Mouse (Mus musculus) forebrain, embryonic 11.5 days (tissue): ENCODE measurements at regions not wholly inside any gene's neighbourhood (a gene's known extent, or its start where the extent isn't known, plus 50 kb on each side); places are given as distances from the start of the nearest gene placed in this dataset.

Source experiments
- ATAC-seq: fragments of 200-750 bp; cut with Nextera tagmentation; replicated peaks from 2 replicates; pipeline ENCODE4 v1.8.0; 2017; ENCODE audit warnings: moderate TSS enrichment; ENCODE audit not compliant: low FRiP score
- DNase-seq: peaks from one replicate; pipeline ENCODE4 v3.0.0-alpha.2; 2017; ENCODE audit warnings: low spot score
- H3K27ac ChIP-seq: fragments of 300-500 bp; sonication (generic); 2 replicates; pipeline ENCODE4 v1.5.1; 2014; ENCODE audit warnings: low read depth, low read length
- H3K27me3 ChIP-seq: fragments of 300-500 bp; sonication (generic); 2 replicates; pipeline ENCODE4 v1.6.1; 2014; ENCODE audit warnings: mild to moderate bottlenecking, low read length, mixed read lengths; ENCODE audit not compliant: control insufficient read depth, insufficient read depth
- H3K36me3 ChIP-seq: fragments of 300-500 bp; sonication (generic); 2 replicates; pipeline ENCODE4 v1.6.1; 2014; ENCODE audit warnings: mild to moderate bottlenecking, low read length, moderate library complexity, mixed read lengths; ENCODE audit not compliant: control insufficient read depth, insufficient read depth
- H3K4me1 ChIP-seq: fragments of 300-500 bp; sonication (generic); replicated peaks from 2 replicates; pipeline ENCODE4 v1.6.1; 2014; ENCODE audit warnings: low read length, mixed read lengths; ENCODE audit not compliant: control insufficient read depth, insufficient read depth
- H3K4me2 ChIP-seq: fragments of 300-500 bp; sonication (generic); 2 replicates; pipeline ENCODE4 v1.6.1; 2014; ENCODE audit warnings: low read depth, mild to moderate bottlenecking, low read length, moderate library complexity, mixed read lengths; ENCODE audit not compliant: severe bottlenecking
- H3K4me3 ChIP-seq: fragments of 300-500 bp; sonication (generic); 2 replicates; pipeline ENCODE4 v1.5.1; 2014; ENCODE audit warnings: low read depth, low read length
- H3K9ac ChIP-seq: fragments of 300-500 bp; sonication (generic); 2 replicates; pipeline ENCODE4 v1.6.1; 2014; ENCODE audit warnings: low read length
- H3K9me3 ChIP-seq: fragments of 300-500 bp; sonication (generic); 2 replicates; pipeline ENCODE4 v1.6.1; 2016; ENCODE audit warnings: low read length, mixed read lengths; ENCODE audit not compliant: control insufficient read depth
- WGBS: fragments of 180-500 bp; shearing (Covaris S2); extraction: QIAGEN DNeasy Blood & Tissue Kit; methylation state at CpG from one replicate; pipeline ENCODE4 v1.1.7; 2014; 5-methylcytosine and 5-hydroxymethylcytosine counted together

DNA sequence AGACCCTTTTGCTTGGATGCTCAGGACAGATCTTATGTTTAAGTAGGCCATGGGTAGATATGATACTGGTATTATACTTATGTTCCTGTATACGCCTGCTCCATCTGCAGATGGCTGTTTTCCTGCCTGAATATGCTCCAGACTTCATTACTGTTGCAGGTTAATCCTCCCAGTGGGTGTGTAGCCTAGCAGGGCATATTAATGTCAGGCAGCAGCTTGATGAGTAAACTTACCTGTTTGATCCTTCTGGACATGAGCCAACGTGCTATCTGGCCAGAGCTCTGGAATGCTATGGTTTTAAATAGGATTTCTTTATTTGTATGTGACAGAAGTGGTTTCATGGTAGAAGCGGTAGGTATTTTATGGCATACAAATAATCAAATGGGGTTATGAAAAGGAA lies 60.8 kb upstream of the Fam84a start:
- Histone ChIP-seq H3K4me1 (no peaks in the 10 kb centered on the region), H3K36me3 (no peaks in the 10 kb centered on the region), H3K9me3 (no peaks in the 10 kb centered on the region), H3K4me2 (no peak overlapping the region), H3K4me3 (no peak overlapping the region), H3K9ac (no peak overlapping the region), H3K27me3 (no peaks in the 10 kb centered on the region), H3K27ac (no peak overlapping the region)
- 84% methylated on average over 3 of the region's 3 CpGs for WGBS
- DNase-seq, result no peak
- ATAC-seq, result no peak

DNA sequence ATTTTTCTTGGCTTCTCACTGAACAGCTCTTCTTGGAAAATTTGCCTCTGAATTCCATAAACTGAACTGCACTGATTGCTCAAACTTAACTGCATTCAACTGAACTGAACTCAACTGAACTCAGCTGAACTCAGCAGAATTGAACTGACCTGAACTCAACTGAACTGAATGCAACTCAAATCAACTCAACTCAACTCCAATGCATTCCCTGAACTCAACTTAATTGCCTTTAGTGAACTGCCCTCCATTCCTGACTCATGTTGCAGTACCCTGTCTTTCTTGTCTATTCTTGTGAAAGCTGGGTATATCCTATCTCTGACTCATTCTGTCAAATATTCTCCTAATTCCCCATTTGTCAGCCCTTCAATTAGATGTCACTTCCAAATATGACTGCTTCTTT lies 58.0 kb upstream of the Fam84a start:
- Histone ChIP-seq H3K4me1 (no peaks in the 10 kb centered on the region), H3K9me3 (no peaks in the 10 kb centered on the region), H3K36me3 (no peaks in the 10 kb centered on the region), H3K9ac (no peak overlapping the region), H3K4me2 (no peak overlapping the region), H3K27me3 (no peaks in the 10 kb centered on the region), H3K27ac (no peak overlapping the region), H3K4me3 (no peak overlapping the region)
- DNase-seq, result no peak
- ATAC-seq, result no peak

DNA sequence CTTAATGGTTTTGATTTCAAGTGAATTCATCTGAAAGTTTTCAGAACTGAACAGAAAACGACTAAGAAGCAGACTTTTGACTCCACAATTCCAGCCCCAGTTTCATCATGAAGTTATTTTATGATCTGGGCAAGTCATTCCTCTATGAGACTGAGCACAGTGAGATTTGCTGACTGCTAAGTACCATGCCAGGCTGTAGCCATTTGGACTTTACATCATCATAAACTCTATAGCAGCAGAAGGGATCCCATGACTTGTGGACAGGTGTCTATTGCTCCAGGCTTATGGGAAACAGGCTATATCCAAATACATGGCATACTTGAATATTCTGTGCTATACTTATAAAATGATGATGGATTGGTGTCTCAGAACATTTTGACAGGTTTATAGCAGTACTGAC lies 55.4 kb upstream of the Fam84a start:
- no peak overlapping the region for H3K27ac ChIP-seq
- H3K9me3 ChIP-seq, result no peaks in the 10 kb centered on the region
- no peaks in the 10 kb centered on the region for H3K36me3 ChIP-seq
- no peak overlapping the region for H3K9ac ChIP-seq
- ATAC-seq (no peak), DNase-seq (no peak)
- no peak overlapping the region for H3K4me2 ChIP-seq
- WGBS, result 70% methylated on average over 1 of the region's 1 CpGs
- no peaks in the 10 kb centered on the region for H3K27me3 ChIP-seq
- no peaks in the 10 kb centered on the region for H3K4me1 ChIP-seq
- no peak overlapping the region for H3K4me3 ChIP-seq

DNA sequence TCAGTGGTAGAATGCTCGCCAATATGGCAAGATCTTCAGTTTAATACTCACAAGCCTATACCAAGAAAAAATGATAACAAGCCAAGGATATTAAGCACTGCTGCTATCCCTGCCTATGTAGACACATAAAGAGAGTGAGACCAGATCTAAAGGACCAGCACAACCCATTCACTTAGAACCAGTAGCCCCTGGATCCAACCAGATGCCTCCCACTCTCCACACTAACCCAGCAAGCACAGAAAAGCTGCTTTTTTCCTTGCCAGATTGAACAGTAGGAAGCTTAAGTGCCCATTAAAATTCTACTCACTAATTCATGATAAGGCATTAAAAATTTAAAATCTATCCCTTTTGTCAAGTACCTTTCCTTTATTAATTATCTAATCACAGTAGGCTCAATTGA lies 52.6 kb upstream of the Fam84a start:
- no peak for DNase-seq
- Histone ChIP-seq H3K9me3 (no peaks in the 10 kb centered on the region), H3K4me2 (no peak overlapping the region), H3K36me3 (no peaks in the 10 kb centered on the region), H3K4me1 (no peaks in the 10 kb centered on the region), H3K9ac (no peak overlapping the region), H3K4me3 (no peak overlapping the region), H3K27ac (no peak overlapping the region), H3K27me3 (no peaks in the 10 kb centered on the region)
- 78% methylated on average over 1 of the region's 1 CpGs for WGBS
- ATAC-seq, result no peak
